Mouse (Mus musculus) layer of hippocampus, adult 9-10 months (tissue): Measurements from ENCODE around the gene Fanca.
"Not testable (repeated sequence)": the region's sequence is repeated elsewhere in the genome, so short reads cannot be mapped to it uniquely, and the experiment has no call there.

ENCODE experiments used
- DNase-seq: peaks from one replicate; pipeline ENCODE4 v3.0.0; 2022; ENCODE audit warnings: low spot score

Gene Fanca

DNA sequence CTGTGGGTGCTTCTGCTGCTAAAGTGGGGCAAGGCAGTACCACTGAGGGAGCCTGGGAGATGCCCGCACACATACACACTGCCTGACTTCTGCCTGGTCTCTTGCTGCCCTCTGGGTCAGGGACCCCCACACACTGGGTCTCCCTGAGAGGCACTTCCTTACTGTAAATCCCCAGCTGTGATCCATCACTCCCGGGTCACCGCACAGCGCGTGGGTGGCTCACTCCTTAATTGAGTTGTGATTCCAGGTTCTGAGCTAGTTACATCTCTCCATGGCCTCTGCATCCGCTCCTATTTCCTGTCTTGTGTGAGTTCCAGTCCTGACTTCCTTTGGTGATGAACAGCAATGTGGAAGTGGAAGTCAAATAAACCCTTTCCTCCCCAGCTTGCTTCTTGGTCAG lies 12.3 kb upstream of the Fanca start:
- no peak for DNase-seq

- DNase-seq: no peak
These were observed 11.6 kb upstream of the Fanca start for GRCm38 (mm10) chr8:123329961-123330360.

GRCm38 (mm10) chr8:123329350-123329749 lies 11.0 kb upstream of the Fanca start:
- DNase-seq: no peak

GRCm38 (mm10) chr8:123328552-123328951 lies 10.2 kb upstream of the Fanca start:
- DNase-seq: no peak

DNA sequence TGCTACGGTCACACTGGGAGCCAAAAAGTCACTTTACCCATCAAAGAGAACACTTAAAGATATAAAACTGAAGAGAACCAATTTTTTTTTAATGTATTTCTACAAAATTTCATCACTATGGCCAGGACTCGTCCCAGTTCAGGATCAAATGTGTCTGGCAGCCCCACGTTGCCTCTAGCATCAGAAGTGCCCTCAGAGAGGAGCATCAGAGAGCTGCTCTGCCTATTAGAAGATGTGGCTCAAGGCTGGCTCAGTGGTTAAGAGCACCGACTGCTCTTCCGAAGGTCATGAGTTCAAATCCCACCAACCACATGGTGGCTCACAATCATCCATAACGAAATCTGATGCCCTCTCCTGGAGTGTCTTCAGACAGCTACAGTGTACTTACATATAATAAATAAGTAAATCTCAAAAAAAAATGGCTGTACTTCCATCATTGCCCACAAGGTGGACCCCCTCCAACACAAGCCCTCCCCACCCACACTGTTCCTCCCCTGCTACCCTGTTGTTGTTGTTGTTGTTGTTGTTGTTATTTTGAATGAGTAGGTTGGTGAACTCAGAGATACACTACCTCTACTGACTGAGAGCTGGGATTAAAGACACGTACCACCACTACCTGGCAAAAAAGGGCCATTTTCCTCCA lies 1.3 kb upstream of the Fanca start:
- DNase-seq: no peak

- no peak for DNase-seq
These were observed 452 bp downstream of the Fanca start for GRCm38 (mm10) chr8:123317781-123318466.

- DNase-seq: no peak
These were observed 9.6 kb downstream of the Fanca start for GRCm38 (mm10) chr8:123308738-123309137.

GRCm38 (mm10) chr8:123298301-123298700 lies 20.1 kb downstream of the Fanca start:
- DNase-seq: no peak

DNA sequence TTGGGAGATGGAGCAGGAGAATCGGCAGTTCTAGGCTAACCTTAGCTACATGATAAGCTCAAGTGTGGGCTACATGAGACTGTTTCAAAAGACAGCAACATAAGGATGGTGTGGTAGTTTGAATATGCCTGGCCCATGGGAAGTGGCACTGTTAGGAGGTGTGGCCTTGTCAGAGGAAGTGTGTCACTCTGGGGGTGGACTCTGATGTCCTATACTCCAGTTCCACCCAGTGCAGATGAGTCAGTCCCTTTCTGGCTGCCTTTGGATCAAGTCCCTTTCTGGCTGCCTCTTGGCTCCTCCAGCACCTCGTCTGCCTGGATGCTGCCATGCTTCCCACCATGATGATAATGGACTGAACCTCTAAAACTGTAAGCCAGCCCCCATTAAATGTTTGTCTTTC lies 25.6 kb downstream of the Fanca start:
- DNase-seq: no peak

DNA sequence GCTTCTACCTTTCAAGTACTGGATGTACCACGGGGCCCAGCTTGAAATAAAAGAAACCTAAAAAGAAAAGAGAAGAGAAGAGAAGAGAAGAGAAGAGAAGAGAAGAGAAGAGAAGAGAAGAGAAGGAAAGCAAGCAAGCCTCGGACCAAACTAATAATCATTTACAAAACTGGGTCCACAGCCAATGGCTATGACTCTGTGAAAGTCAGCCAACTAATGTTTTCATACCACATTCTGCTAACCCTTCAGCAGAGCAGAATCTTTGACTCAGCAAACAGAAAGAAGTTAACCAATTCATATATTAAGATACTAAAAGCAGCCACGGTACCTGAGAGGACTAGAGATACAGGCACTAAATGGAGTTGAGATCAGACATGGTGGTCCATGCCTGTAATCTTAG lies 26.1 kb downstream of the Fanca start:
- no peak for DNase-seq

DNA sequence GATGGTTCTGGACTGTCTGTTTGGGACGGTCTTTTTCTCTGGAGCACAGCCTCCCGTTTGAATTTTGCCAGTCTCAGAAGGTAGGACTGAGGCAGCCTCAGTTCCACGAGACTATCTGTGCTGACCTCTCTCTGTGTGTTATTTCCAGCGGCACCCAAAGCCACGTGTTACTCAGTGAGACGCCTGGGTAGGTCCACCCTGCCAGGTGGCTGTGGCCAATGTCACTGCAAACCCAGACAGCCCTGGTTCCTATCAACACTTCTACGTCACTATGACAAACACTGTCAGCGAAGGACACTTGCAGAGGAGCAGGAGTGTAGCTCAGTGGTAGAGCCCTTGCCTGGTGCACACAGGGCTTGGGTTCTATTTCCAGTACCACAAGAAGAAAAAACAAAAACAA lies 26.7 kb downstream of the Fanca start:
- no peak for DNase-seq

GRCm38 (mm10) chr8:123290679-123291078 lies 27.7 kb downstream of the Fanca start:
- DNase-seq: no peak

DNA sequence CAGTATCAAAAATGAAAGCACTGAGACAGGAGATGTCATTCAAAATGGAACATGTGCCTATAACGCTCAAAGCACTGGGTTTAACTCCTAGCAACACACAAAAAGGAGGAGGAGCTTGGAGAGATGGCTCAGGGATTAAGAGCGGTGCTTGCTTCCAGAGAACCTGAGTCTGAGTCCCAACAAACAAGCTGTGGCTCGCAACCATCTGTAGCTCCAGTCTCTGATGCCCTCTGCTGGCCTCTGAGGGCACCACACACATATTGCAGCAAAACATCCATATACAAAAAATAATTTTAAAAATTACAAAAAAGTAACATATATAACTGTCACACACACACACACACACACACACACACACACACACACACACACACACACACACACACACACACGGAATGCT lies 28.2 kb downstream of the Fanca start:
- peak; percentile 9 for DNase-seq

GRCm38 (mm10) chr8:123287362-123287761 lies 31.0 kb downstream of the Fanca start:
- DNase-seq: no peak

DNA sequence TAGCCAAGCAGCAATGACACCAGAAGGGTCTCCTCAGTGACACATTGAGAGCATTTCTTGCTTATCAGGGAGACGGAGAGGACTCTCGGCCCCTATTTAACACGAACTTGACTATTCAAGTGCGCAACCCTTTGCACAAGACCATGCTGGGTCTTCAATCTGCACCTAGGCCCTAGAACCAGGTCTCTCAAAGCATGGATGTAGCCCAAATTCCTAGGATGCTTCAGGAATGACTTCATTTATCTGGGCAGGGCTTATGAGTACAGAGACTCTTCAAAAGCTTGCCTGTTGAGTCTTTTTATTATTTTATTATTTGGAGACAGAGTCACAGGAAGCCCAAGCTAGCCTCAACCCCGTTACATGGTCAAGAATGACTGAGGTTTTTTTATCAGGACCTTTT lies 33.9 kb downstream of the Fanca start:
- no peak for DNase-seq

DNA sequence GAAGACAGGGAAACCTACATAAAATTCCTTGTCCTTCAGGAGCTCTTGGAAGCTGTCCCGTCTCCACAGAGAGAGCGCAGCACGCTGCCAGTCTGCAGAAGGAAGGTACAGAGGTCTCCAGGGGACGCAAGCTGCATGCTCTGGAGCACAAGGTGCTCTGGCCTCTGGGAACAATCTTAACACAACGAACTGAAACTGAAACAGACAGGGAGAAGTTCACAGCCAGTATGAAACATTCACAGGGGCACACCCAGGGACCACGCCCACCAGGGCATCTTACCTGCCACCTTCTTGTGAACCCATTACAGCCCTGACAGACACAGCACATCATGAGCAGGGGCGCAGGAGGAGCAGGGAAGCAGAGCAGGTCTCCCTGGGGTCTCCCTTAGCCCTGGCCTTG lies 34.4 kb downstream of the Fanca start:
- DNase-seq: no peak

GRCm38 (mm10) chr8:123282994-123283393 lies 35.4 kb downstream of the Fanca start:
- not testable (repeated sequence) for DNase-seq

- no peak for DNase-seq
These were observed 37.9 kb downstream of the Fanca start for GRCm38 (mm10) chr8:123280302-123281094.

- no peak for DNase-seq
These were observed 38.5 kb downstream of the Fanca start for GRCm38 (mm10) chr8:123279828-123280227.

- no peak for DNase-seq
These were observed 39.9 kb downstream of the Fanca start for GRCm38 (mm10) chr8:123278445-123278844.

GRCm38 (mm10) chr8:123275096-123275495 lies 43.3 kb downstream of the Fanca start:
- DNase-seq: no peak

DNA sequence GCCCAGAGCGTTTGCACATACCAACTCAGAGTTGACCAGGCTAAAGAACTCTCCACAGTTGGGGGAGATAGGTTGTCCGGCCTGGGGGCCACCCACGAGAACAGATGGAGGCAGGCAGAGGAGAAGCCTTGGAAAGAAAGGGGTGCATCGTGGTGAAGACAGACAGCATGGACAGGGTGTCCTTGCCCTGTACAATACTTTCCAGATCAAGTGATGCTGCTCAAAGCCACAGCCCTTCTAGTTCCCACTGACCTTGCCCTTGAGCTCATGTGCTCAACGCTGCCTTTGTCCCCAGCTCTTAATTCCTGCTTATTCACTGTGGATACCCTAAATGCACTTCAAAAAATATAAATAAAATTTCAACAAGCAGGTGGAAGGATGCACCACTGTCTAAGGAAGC lies 43.9 kb downstream of the Fanca start:
- DNase-seq: no peak

DNA sequence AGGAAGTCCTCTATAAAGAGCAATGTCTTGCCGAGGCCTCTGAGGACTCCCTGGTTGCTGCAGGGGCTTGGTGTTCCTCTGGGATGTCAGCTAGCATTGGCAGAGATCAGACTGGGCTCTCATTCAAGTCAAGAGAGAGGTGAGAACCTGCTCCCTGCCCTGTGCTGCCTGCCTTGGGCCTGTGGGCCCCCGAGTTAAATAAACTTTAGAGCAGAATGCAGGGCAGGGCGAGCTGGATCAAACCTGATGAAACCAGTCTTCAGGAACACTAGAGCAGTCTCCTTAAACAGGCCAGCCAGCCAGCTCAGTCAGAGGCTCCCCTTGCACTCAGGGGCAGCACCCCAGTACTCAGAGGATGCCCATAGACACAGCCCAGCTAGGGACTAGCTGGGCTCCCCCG lies 46.5 kb downstream of the Fanca start:
- DNase-seq: no peak
